Mouse (Mus musculus): Measurements from ENCODE around the gene Egfl6.
A peak's percentile ranks its signal among the peaks of the same experiment; 100 is the strongest.

The Egfl6 gene

DNA sequence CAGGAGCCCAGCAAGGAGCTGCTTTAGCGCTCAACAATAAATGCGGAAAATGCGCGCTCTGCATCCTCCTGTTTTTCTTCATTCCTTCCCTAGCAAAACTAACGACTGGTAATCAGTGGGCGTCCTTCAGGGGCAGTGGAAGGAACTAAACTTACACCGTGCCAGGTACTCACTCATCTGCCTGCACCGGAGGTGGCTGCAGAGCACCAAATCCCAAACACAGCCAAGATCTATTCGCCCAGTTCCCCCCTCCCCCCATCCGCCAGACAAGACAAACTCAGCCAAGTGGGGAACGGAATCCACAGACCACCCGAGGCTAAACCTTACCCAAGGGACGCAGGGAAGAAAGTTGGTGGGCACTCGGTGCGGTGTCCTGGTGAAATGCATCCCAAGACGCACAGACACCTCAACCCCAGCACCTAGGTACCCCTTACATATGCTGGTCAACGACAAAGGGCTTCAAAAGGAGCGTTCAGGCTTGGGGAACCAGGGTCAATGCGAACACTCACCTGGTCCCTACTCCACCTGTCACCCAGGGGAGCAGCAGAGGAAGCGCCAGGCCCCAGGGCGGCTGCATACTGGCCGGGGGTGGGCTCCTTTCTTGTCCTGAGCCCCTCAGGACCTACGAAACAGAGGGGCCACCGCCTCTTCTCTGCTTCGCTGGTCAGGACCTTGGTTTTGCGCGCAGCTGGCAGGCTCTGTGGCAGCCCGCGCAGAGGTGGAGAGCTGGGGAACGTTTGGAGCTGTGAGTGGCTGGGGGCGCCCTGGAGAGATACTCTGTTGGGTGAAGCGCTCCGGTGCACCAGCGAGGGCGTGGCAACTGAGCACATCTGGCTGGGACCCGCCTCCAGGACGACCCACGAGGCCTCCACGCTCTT, at the start of gene Egfl6:
TSS of gene Egfl6 (minus strand) at position 774 of the 878 bp plus-strand sequence.
- DNase-seq, result peak; percentile 2 to 7

- no peak for DNase-seq
Measured at GRCm38 (mm10) chrX:166626866-166627570, 41.5 kb upstream of the Egfl6 start.

DNA sequence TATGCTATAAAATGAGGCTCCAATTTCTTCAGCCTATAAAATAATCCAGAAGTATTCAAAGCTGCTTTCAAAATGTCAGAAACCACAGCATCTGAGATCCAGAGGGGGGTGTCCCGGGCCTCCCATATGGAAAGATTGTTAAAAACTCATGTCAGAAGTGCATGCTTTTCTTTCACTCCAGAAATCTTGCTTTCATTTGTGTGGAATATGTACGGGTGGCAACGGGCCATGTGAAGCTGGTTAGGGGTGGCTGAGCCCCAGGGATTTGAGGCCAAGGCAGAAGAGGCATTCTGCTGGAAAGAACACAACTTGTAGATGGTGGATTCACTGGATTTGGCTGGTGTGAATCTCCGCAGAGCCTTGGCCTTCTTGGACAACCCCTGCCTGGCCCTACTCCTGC, 40.7 kb upstream of the Egfl6 start:
- DNase-seq, result no peak

- no peak for DNase-seq
Measured at GRCm38 (mm10) chrX:166623176-166623575, 37.7 kb upstream of the Egfl6 start.

GRCm38 (mm10) chrX:166621560-166622301, 36.2 kb upstream of the Egfl6 start:
- no peak for DNase-seq

DNA sequence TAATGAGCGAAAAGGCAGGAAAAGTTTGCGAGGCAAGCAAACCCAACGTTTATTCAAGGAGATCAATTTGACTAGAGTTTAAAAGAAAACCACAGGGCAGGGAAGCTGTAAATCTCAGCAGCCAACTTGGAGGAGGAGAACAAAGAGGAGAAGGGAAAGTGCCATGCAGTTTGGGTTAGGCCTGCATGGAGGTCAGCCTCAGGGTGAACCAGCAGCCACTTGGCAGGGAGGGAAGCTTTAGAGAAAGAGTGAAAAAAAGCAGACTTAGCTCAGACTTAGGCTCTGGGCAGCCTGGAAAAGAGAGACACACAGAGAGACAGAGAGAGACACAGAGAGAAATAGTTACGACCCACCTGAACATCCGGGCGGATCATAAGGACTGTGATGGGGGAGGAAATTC, 35.4 kb upstream of the Egfl6 start:
- DNase-seq, result no peak

- DNase-seq, result no peak
Measured at GRCm38 (mm10) chrX:166619084-166619483, 33.6 kb upstream of the Egfl6 start.

GRCm38 (mm10) chrX:166615191-166615590, 29.7 kb upstream of the Egfl6 start:
- DNase-seq, result no peak

DNA sequence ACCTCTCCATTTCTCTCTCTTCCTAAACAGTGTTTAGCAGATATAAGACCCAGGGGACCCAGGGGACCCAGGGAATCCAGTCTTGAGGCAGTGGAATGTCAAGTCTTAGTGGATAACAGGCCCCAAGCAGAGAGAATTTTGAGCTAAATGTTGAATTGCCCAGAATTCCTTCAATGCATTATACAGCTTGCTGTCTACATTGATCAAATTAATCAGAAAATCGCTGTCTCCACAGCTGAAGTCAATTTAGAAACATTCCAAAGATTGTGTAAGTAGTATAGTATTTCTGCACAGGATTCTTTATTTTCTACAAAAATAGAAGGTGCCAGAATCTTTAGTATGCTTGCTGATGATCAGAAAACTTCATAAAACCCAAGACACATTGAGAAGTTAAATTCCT, 9.4 kb downstream of the Egfl6 start:
- DNase-seq, result no peak

GRCm38 (mm10) chrX:166565983-166566382, 19.5 kb downstream of the Egfl6 start:
- no peak for DNase-seq

DNA sequence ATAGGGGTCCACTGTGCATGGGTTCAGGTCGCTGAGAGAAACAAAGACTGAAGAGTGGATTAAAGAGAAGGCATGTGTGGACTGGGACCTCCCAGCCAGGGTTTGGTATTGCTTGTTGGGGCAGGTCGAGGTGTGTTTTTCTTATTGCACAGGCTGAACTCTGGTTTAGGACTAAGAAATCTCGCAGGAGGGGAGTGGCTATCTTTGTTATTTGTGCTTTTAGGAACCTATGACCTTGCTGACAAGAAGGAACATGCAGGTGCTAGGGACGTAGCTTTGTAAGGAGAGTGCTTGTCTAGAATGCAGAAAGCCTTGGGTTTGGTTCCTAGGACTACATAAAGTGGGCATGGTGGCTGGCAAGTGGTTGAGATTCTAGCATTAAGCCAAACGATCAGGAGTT, 20.1 kb downstream of the Egfl6 start:
- DNase-seq, result no peak

GRCm38 (mm10) chrX:166564900-166565299, 20.6 kb downstream of the Egfl6 start:
- no peak for DNase-seq

DNA sequence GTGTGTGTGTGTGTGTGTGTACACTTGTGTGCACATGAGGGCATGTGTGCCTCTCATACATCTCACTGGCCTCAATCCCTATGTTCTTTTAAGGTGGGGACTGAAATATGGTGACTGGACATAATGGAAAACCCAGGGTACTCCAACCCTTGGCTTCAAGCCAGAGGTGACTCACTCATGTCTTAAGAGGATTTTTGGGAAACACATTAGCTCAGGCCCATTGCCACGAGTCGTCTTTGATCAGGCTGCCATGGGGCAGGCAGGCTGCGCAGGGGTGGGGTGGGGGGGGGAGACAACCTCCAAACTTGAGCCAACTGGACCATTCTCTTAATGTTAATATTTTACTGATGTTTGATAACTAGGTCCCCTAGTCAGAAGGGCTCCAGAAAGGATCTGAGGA, 26.2 kb downstream of the Egfl6 start:
- DNase-seq, result peak; percentile 1 to 3

DNA sequence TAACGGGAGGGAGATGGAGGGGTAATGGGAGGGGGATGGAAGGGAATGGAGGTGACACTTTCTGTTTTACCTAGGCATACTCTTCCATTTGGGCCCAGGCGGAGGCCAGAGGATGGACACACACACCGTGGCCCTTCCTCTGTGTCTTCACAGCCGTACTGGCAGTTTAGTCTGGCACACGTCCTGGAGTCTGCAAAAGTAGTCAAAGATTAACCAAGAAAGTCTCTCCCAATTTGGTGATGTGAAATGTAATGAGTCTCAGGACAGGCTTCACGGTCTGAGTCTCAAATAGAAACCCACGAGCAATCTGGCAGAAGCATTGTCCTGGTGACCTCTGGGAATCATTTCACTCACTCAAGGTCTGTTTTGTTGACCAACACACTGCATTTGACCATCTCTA, 33.2 kb downstream of the Egfl6 start:
- no peak for DNase-seq

DNA sequence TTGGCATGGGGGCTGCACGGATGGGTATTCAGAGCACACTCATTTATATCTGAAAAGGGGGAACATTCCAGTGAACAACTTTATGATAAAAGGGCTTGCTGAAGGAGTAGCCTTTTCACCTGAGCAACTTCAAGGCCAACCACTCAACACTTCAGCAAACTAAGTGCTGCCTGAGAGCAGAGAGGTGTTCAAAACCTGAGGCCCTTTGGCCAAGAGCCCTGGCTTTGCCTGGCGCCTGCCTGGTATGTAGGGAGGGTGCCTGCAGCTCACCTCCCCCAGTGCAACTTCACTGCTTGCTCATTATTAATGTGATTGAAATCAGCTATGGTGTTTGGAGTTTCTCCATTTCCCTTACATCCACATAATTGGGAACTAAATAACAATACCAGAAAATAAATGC, 39.0 kb downstream of the Egfl6 start:
- DNase-seq, result no peak

DNA sequence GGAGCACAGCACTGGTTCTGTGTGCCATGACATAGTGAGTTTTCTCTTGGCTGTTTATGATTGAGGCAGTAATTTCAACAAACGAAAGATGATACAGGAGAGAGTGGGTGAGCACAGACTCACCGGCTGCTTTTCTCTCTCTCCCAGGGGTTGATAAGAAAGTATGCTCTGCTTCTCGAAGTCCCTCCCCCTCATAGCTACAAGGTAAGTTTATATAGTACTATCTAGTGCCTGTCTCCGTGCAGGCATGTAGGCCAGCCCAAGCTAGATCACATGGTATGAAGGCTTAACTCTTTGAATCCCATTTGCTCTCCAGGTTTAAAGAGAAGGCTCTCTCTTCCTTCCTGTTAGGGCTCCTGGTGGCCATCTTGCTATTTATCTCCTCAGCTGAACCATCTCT, 50.4 kb downstream of the Egfl6 start:
- DNase-seq, result no peak

- DNase-seq, result no peak
Measured at GRCm38 (mm10) chrX:166533432-166533831, 52.1 kb downstream of the Egfl6 start.

DNA sequence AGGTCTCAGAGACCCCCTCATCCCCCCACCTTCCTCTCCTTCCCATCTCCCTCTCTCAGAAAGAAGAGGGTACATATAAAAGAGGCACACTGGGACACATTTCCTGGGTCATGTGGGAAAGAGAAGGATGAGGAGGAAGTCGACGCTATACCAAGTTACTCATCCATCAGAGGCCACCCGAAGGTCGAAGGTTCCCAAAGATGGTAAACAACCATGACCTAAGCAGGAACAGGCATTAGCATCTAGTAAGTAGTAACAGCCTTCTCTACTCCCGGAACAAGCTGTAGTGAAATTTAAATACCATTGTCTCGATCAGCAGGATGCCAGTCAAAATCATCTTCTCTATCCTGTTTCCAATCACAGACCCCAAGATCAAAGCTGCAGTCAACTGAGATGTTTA, 53.8 kb downstream of the Egfl6 start:
- no peak for DNase-seq

DNA sequence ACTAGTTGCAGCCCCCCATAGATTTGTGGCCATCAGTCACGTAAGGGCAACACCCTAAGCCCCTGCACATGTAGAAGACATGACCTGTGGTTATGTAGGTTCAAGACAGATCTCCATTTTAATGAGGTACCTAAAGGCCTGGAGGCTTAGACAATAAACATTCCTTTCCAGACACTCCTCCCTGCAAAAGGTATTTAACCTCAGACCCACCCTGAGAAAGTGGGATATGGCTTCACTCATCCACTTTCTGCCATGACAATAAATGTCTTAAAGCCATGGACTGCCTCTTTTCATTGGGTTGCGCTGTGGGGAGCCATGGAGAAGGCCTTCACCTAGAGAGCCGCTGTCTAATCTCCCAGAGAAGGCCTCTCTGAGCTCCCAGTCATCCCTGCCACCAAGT, 57.4 kb downstream of the Egfl6 start:
- no peak for DNase-seq

- peak; percentile 9 to 17 for DNase-seq
Measured at GRCm38 (mm10) chrX:166525637-166526315, 59.7 kb downstream of the Egfl6 start.

DNA sequence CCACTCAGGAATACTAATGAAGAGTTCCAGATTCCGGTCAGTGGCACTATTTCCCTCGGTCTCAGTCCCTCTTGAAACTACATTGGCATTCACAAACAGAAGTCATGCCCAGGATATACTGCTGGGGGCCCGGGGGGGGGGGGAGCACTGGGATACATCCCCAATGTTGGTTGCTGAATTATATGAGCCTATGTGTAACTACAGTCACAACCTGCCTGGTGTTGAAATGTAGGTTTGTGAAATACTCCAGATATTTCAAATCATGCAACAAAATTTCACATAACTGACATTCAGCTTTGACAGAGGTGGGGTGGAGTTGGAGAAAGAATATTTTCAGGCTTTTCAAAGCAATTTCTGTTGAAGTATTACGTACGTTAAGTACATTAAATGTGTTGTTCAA, 64.7 kb downstream of the Egfl6 start:
- DNase-seq, result no peak

GRCm38 (mm10) chrX:166518345-166518744, 67.2 kb downstream of the Egfl6 start, which contains the start of gene Tceanc:
Tceanc (minus strand) TSS chrX:166518567.
- peak; percentile 16 to 33 for DNase-seq

GRCm38 (mm10) chrX:166516631-166517030, 68.9 kb downstream of the Egfl6 start:
- DNase-seq, result no peak

All from cerebellum, postnatal 14 days (tissue).